Mouse (Mus musculus): ENCODE data around the gene Tmem184b. TPM values are rescaled to one million over a fixed set of nuclear protein-coding genes. Genes with fewer than 3 reads are reported as not detected.

The Tmem184b gene
- polyA plus RNA-seq, 1 experiment from 2014 or later = 36.6 TPM

DNA sequence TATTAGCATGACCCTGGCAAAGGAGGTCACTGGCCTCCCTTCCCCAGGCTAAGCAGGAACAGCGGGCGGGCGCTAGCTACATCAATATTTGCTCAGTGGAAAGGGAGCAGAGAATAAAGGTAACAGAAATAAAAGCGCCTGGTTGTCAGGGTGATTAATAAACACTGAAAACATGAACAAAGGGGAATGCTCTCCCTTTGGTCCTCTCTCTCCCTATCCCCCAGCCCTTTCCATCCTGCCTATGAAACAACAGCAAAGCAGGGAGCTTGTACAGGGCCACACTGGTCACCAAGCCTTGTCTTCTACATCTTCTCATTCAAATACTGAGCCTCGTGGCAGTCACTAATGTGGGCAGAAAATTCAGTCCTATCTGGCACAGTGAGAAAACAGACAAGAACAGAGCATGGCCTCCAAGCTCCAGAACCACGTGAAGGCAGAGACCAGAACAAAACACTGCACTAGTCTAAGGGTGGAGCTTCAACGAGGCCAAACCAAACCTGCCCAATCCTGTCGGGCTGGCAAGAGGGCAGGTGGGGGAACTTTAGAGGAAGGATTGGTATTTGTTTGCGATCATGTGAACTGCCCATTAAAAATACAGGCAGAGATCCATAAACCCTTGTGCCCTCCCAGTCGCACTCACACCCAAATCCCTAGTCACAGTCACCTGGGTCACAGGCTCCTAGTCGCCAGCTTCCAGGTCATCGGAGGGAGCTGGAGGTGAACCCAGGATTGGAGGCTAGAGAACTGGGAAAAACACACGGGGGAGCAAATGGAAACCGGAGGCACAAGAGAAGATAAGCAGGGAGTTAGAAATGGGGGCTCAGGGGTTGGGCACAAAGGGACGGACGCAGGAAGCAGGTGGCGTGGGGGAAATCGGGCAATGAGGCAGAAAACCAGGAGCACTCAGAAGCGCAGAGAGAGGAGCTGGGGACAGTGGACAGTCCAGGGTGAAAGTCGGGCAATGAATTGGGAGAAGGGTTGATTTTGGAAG lies 76.1 kb downstream of the Tmem184b start:
- Histone ChIP-seq H3K4me1 (ENCODE audit: control insufficient read depth, insufficient read depth, low read length) (peaks cover 23% of the 10 kb centered on the region), H3K9me3 (ENCODE audit: control insufficient read depth, low read length) (no peaks in the 10 kb centered on the region), H3K27me3 (ENCODE audit: control insufficient read depth, insufficient read depth, low read length) (no peaks in the 10 kb centered on the region), H3K4me3 (replicated peaks; ENCODE audit: low read depth, low read length) (peak overlapping the region; percentile 52), H3K4me2 (ENCODE audit: low read length) (peak overlapping the region; percentile 70), H3K27ac (replicated peaks; ENCODE audit: low read depth, low read length) (peak overlapping the region; percentile 93), H3K9ac (replicated peaks; ENCODE audit: low read length) (peak overlapping the region; percentile 70), H3K36me3 (ENCODE audit: control insufficient read depth, insufficient read depth, low read length) (no peaks in the 10 kb centered on the region)
- DNase-seq (peak; percentile 67), ATAC-seq (ENCODE audit: low FRiP score, low TSS enrichment) (peak; percentile 24)
- 8% methylated on average over 20 of the region's 20 CpGs for WGBS

DNA sequence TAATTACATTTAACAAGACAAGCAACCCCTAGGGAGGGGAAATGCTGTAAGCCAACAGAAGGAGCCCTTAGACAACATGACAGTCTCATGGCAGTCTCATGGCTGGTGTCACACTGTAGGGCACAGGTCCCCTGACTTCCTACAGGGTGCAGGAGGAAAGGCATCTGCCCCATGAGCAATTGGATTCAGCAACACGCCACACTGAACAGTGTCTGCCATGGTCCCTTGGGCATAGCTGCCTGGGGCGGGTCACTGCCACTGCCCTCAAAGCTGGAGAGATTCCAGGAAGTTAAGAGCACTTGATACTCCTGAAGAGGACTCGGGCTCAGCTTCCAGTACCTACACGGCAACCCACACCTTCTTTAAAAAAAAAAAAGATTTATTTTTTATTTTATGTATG lies 77.1 kb downstream of the Tmem184b start:
- H3K9me3 ChIP-seq (ENCODE audit: control insufficient read depth, low read length) = no peaks in the 10 kb centered on the region
- H3K27ac ChIP-seq (replicated peaks; ENCODE audit: low read depth, low read length) = 0 out of 2 replicates have a peak overlapping the region, but pooled peaks have one; percentile 3
- no peaks in the 10 kb centered on the region for H3K36me3 ChIP-seq (ENCODE audit: control insufficient read depth, insufficient read depth, low read length)
- ATAC-seq (ENCODE audit: low FRiP score, low TSS enrichment) = no peak
- peak overlapping the region; percentile 2; the same call in 1 of the 2 replicates for H3K4me2 ChIP-seq (ENCODE audit: low read length)
- H3K27me3 ChIP-seq (ENCODE audit: control insufficient read depth, insufficient read depth, low read length) = no peaks in the 10 kb centered on the region
- peaks cover 23% of the 10 kb centered on the region for H3K4me1 ChIP-seq (ENCODE audit: control insufficient read depth, insufficient read depth, low read length)
- DNase-seq = no peak
- H3K9ac ChIP-seq (replicated peaks; ENCODE audit: low read length) = no peak overlapping the region
- 69% methylated on average over 4 of the region's 4 CpGs for WGBS
- no peak overlapping the region for H3K4me3 ChIP-seq (replicated peaks; ENCODE audit: low read depth, low read length)

DNA sequence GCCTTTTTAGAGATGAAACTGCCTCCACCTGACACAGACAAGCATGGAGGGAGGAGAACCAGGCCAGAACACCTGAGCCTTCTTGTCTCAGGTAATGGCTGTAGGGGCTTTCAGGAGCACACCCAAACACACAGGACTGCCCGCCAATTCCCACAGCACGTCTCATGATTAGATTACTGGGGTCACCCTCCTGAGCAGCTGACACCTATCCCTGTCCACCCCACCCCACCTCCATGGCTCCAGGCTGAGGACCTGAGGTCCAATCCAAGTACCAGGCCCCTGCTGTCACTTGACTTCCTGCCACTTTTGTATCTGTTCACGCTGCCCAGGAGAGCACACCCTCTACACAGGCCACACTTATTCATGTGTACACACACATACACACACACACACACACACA lies 77.6 kb downstream of the Tmem184b start:
- DNase-seq = no peak
- Histone ChIP-seq H3K27ac (replicated peaks; ENCODE audit: low read depth, low read length) (no peak overlapping the region), H3K4me3 (replicated peaks; ENCODE audit: low read depth, low read length) (no peak overlapping the region), H3K4me1 (ENCODE audit: control insufficient read depth, insufficient read depth, low read length) (peaks cover 23% of the 10 kb centered on the region), H3K9ac (replicated peaks; ENCODE audit: low read length) (no peak overlapping the region), H3K4me2 (ENCODE audit: low read length) (no peak overlapping the region), H3K36me3 (ENCODE audit: control insufficient read depth, insufficient read depth, low read length) (no peaks in the 10 kb centered on the region), H3K9me3 (ENCODE audit: control insufficient read depth, low read length) (no peaks in the 10 kb centered on the region), H3K27me3 (ENCODE audit: control insufficient read depth, insufficient read depth, low read length) (no peaks in the 10 kb centered on the region)
- ATAC-seq (ENCODE audit: low FRiP score, low TSS enrichment) = no peak
- WGBS = 83% methylated on average over 3 of the region's 3 CpGs

DNA sequence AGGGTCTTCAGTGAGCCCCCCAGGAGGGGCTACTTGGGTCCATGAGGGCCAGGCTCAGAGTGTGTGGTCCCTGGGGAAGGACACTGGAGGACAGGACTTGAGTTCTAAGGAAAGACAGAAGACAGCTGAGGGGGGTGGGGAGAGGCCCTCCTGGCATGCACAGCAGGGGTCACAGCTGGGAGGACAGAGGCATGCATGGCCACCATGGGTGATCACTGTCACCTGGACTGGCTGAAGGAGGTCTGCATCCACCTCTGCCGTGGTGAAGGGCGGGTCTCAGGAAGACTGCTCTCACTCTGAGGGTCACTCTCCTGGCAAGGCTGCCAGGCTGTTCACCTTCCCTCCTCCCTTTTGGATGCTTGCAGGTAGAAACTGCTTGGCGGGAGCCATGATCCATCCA lies 79.0 kb downstream of the Tmem184b start:
- no peaks in the 10 kb centered on the region for H3K36me3 ChIP-seq (ENCODE audit: control insufficient read depth, insufficient read depth, low read length)
- DNase-seq (no peak), ATAC-seq (ENCODE audit: low FRiP score, low TSS enrichment) (no peak)
- 90% methylated on average over 3 of the region's 3 CpGs for WGBS
- no peak overlapping the region for H3K9ac ChIP-seq (replicated peaks; ENCODE audit: low read length)
- H3K4me3 ChIP-seq (replicated peaks; ENCODE audit: low read depth, low read length) = no peak overlapping the region
- no peaks in the 10 kb centered on the region for H3K9me3 ChIP-seq (ENCODE audit: control insufficient read depth, low read length)
- no peaks in the 10 kb centered on the region for H3K27me3 ChIP-seq (ENCODE audit: control insufficient read depth, insufficient read depth, low read length)
- no peak overlapping the region for H3K27ac ChIP-seq (replicated peaks; ENCODE audit: low read depth, low read length)
- H3K4me1 ChIP-seq (ENCODE audit: control insufficient read depth, insufficient read depth, low read length) = peaks cover 23% of the 10 kb centered on the region
- no peak overlapping the region for H3K4me2 ChIP-seq (ENCODE audit: low read length)

DNA sequence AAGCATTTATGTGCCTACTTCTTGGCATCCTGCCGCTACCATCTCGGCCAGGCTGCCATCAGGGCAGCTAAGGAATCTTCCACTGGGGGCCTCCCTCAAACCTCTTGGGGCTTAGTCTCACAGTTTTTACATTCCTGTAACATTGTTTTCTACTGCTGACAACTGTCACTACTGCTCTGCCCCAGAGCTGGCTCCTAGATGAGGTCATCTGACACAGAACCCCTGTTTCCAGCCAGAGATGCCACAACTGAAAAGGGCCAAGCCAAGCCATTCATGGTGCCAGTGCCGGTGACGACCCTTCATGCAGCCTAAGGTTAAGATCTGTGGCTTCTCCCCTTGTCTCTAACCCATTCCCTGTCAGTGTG lies 79.6 kb downstream of the Tmem184b start:
- Histone ChIP-seq H3K27ac (replicated peaks; ENCODE audit: low read depth, low read length) (no peak overlapping the region), H3K4me3 (replicated peaks; ENCODE audit: low read depth, low read length) (no peak overlapping the region)
- 87% methylated on average over 4 of the region's 4 CpGs for WGBS

DNA sequence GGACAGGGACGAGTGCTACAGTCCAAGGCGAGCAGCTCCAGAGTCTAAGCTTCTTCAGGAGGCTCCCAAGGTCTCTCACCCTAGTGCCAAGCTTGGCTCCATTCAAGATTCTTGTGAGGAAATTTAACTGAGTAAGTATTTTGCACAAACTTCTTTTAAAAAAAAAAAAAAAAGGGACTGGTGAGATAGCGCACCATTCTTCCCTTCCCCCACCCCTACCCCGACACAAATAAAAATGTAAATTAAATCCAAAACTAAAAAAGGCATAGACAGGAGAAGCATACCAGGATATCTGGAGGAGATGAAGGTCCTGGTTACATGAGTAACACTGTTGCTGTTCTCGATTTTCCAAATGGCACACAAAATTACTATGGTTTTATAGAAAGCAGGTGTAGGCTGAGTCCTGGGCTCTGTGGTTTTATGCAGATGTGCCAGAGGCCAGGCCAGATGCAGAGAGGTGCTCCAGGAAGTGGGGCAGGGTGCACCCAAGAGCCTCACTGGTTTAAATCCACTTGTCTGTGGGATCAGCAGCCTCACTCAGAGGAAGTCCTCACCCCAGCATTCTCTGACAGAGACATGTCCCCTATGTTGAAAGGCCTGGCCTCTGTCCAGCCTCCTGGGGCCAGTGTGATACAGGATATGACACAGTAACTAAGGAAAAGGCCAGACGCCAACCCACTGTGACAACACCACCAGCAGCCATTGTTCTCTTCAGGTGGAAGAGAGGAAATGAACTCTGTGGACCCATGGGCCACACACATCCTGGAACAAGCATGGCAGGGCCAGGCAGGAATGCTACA lies 80.2 kb downstream of the Tmem184b start:
- no peak overlapping the region for H3K27ac ChIP-seq (replicated peaks; ENCODE audit: low read depth, low read length)
- H3K4me3 ChIP-seq (replicated peaks; ENCODE audit: low read depth, low read length) = no peak overlapping the region
- no peaks in the 10 kb centered on the region for H3K9me3 ChIP-seq (ENCODE audit: control insufficient read depth, low read length)
- H3K4me2 ChIP-seq (ENCODE audit: low read length) = no peak overlapping the region
- no peak overlapping the region; the same call in 1 of the 2 replicates for H3K9ac ChIP-seq (replicated peaks; ENCODE audit: low read length)
- H3K4me1 ChIP-seq (ENCODE audit: control insufficient read depth, insufficient read depth, low read length) = peaks cover 23% of the 10 kb centered on the region
- ATAC-seq (ENCODE audit: low FRiP score, low TSS enrichment) (no peak), DNase-seq (peak; percentile 17)
- no peaks in the 10 kb centered on the region for H3K27me3 ChIP-seq (ENCODE audit: control insufficient read depth, insufficient read depth, low read length)
- H3K36me3 ChIP-seq (ENCODE audit: control insufficient read depth, insufficient read depth, low read length) = no peaks in the 10 kb centered on the region
- WGBS = 86% methylated on average over 6 of the region's 6 CpGs

More for the DNA sequence above, 79.6 kb downstream of the Tmem184b start:
- Histone ChIP-seq H3K4me1 (ENCODE audit: control insufficient read depth, insufficient read depth, low read length) (peaks cover 23% of the 10 kb centered on the region), H3K9ac (replicated peaks; ENCODE audit: low read length) (no peak overlapping the region; the same call in 1 of the 2 replicates), H3K9me3 (ENCODE audit: control insufficient read depth, low read length) (no peaks in the 10 kb centered on the region), H3K36me3 (ENCODE audit: control insufficient read depth, insufficient read depth, low read length) (no peaks in the 10 kb centered on the region), H3K4me2 (ENCODE audit: low read length) (no peak overlapping the region), H3K27me3 (ENCODE audit: control insufficient read depth, insufficient read depth, low read length) (no peaks in the 10 kb centered on the region)
- ATAC-seq (ENCODE audit: low FRiP score, low TSS enrichment) = no peak
- no peak for DNase-seq

DNA sequence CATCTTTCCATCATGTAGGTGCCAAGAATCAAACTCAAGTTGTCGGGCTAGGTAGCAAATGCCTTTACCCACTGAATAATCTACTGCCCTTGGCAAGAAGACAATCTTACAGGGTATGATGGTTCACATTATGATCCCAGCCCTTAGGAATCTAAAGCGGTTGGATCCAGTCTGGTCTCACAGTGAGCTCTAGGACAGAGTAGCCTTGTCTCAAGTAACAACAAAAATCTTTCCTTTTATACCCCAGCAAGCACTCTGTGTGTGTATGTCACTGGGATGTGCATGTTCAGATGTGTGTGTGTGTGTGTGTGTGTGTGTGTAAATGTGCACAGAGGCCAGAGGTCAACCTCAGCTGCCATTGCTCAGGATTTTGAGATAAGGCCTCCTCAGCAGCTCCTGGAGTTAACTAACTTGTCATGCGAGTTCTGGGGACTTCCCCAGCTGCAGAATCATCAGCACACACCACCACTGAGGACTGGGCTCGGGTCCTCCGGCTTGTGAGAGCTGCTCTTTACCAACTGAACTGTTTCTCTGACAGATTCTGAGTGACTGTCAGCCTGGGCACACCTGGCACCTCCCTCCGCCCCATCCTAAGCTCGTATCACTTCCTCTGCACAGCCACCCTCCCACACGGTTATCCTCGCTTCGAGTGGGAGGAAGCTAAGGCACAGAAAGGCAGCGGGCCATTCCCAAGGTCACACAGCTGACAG lies 80.9 kb downstream of the Tmem184b start:
- 81% methylated on average over 11 of the region's 11 CpGs for WGBS
- DNase-seq (no peak), ATAC-seq (ENCODE audit: low FRiP score, low TSS enrichment) (no peak)
- no peak overlapping the region for H3K27ac ChIP-seq (replicated peaks; ENCODE audit: low read depth, low read length)
- peaks cover 3% of the 10 kb centered on the region; the same call in 1 of the 2 replicates for H3K36me3 ChIP-seq (ENCODE audit: control insufficient read depth, insufficient read depth, low read length)
- peaks cover 23% of the 10 kb centered on the region for H3K4me1 ChIP-seq (ENCODE audit: control insufficient read depth, insufficient read depth, low read length)
- H3K4me3 ChIP-seq (replicated peaks; ENCODE audit: low read depth, low read length) = no peak overlapping the region
- H3K4me2 ChIP-seq (ENCODE audit: low read length) = no peak overlapping the region
- no peak overlapping the region for H3K9ac ChIP-seq (replicated peaks; ENCODE audit: low read length)
- no peaks in the 10 kb centered on the region for H3K9me3 ChIP-seq (ENCODE audit: control insufficient read depth, low read length)
- no peaks in the 10 kb centered on the region for H3K27me3 ChIP-seq (ENCODE audit: control insufficient read depth, insufficient read depth, low read length)

DNA sequence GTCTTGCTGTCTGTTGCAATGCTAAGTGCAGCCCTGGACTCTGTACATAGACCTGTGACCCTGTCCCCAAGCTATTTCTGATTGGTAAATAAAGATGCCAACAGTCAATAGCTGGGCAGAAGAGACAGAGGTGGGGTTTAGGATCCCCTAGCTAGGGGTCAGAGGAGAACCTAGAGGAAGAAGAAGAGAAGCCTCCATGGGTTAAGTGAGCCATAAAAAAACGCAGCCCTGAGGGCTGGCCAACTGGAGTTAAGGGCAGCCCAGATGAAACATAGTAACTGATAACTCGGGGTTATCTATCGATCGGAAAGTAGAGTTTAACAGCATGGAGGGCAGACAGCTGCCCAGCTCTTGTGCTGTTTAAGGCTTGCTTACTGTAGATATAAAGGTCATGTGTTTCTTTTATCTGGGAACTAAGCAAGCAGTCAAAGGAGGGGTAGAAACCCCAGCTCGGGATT lies 81.6 kb downstream of the Tmem184b start:
- Histone ChIP-seq H3K9ac (replicated peaks; ENCODE audit: low read length) (no peak overlapping the region), H3K36me3 (ENCODE audit: control insufficient read depth, insufficient read depth, low read length) (peaks cover 7% of the 10 kb centered on the region), H3K27me3 (ENCODE audit: control insufficient read depth, insufficient read depth, low read length) (no peaks in the 10 kb centered on the region), H3K9me3 (ENCODE audit: control insufficient read depth, low read length) (no peaks in the 10 kb centered on the region), H3K4me2 (ENCODE audit: low read length) (no peak overlapping the region), H3K27ac (replicated peaks; ENCODE audit: low read depth, low read length) (no peak overlapping the region), H3K4me1 (ENCODE audit: control insufficient read depth, insufficient read depth, low read length) (peaks cover 17% of the 10 kb centered on the region), H3K4me3 (replicated peaks; ENCODE audit: low read depth, low read length) (no peak overlapping the region)
- WGBS = 88% methylated on average over 5 of the region's 5 CpGs
- ATAC-seq (ENCODE audit: low FRiP score, low TSS enrichment) = no peak
- no peak for DNase-seq
